Mouse (Mus musculus): ENCODE data around the gene Vmn1r52. TPM values are rescaled to one million over a fixed set of nuclear protein-coding genes. Genes with fewer than 3 reads are reported as not detected.

Vmn1r52 gene
- polyA plus RNA-seq (2012; fragmentation: generic; extraction: Trizol): not detected

DNA sequence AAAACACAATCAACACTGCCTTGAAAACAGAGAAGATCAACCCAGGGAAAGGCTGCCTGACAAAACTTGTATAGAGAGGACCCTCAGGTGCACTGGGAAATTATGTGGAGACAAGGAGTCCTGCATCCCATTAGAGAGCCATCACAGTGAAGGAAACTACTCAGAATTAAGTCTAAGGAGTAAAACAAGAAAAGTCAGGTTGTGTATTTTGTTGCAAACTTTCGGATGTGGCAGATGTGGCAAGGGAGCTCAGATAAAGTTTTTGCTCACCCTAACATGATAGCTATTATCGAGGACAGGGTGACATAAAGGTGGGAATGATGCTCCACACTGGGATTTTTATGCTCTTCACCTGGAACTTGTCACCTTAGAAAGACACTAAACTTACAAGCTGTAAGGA, at the start of gene Vmn1r52:
Gene Vmn1r52 (plus strand): TSS at position 301 of the 400 bp plus-strand sequence.

DNA sequence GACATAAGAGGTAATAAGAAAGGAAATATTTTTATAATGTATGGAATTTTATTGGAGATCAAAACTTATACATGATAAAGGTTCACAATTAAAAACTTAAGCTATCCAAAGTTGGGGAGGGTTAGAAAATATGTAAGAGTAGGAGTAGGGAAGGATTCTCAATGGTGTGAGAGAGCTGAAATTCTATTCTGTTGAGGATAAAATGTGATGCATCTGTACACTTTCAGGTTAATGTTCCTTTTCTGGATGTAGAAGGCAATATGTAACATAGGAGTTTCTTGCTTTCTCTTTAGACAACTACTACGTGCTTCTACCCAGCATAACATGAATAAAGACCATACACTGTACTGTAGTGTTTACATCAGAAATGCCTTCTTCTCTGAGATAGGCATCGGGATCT, 27.9 kb downstream of the Vmn1r52 start, which contains the start of gene V1ra8:
Gene V1ra8 (plus strand): TSS at position 301 of the 400 bp plus-strand sequence.

DNA sequence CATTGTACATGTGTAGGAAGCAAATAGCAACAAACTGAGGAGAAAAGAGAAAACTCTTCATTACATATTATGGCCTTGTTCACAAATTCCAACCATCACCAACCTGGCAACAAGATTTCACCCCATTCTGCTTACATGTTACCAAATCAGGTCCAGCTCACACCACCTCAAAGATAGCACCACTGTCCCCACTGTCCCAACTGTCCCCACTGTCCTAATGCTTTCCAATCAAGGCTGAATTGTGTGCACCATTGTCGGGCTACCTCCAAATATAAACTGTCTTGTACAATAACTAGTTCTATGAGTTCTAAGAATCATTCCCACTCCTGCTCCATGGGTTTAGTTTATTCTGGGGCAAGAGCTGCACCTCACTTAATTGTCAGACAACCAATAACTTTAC, 49.7 kb downstream of the Vmn1r52 start, which contains the start of gene Vmn1r53:
Gene Vmn1r53 (minus strand): TSS at position 101 of the 400 bp plus-strand sequence.

Other genes with a start within 250 kb of the Vmn1r52 start
- not detected for gene Vmn1r45, start 234.2 kb upstream of the Vmn1r52 start, polyA plus RNA-seq (2012; fragmentation: generic; extraction: Trizol)
- gene Vmn1r46, start 205.5 kb upstream of the Vmn1r52 start, polyA plus RNA-seq (2012; fragmentation: generic; extraction: Trizol): not detected
- not detected for gene Vmn1r47, start 158.7 kb upstream of the Vmn1r52 start, polyA plus RNA-seq (2012; fragmentation: generic; extraction: Trizol)
- not detected for gene Vmn1r48, start 138.0 kb upstream of the Vmn1r52 start, polyA plus RNA-seq (2012; fragmentation: generic; extraction: Trizol)
- gene Vmn1r49, start 96.3 kb upstream of the Vmn1r52 start, polyA plus RNA-seq (2012; fragmentation: generic; extraction: Trizol): not detected
- not detected for gene Vmn1r50, start 73.4 kb upstream of the Vmn1r52 start, polyA plus RNA-seq (2012; fragmentation: generic; extraction: Trizol)
- not detected for gene Vmn1r51, start 52.2 kb upstream of the Vmn1r52 start, polyA plus RNA-seq (2012; fragmentation: generic; extraction: Trizol)
- gene V1ra8, start 28.0 kb downstream of the Vmn1r52 start, polyA plus RNA-seq (2012; fragmentation: generic; extraction: Trizol): not detected
- gene Vmn1r53, start 49.6 kb downstream of the Vmn1r52 start, polyA plus RNA-seq (2012; fragmentation: generic; extraction: Trizol): not detected
- not detected for gene Vmn1r54, start 71.5 kb downstream of the Vmn1r52 start, polyA plus RNA-seq (2012; fragmentation: generic; extraction: Trizol)
- not detected for gene BC048671, start 126.4 kb downstream of the Vmn1r52 start, polyA plus RNA-seq (2012; fragmentation: generic; extraction: Trizol)
- under 1 TPM in 1 of 2 experiments, not detected in 1; 0.02 TPM for gene Chst13, start 150.4 kb downstream of the Vmn1r52 start, polyA plus RNA-seq (2012; fragmentation: generic; extraction: Trizol)
- under 1 TPM; 0.02 TPM for gene Uroc1, start 158.5 kb downstream of the Vmn1r52 start, polyA plus RNA-seq (2012; fragmentation: generic; extraction: Trizol)
- gene Zxdc, start 194.7 kb downstream of the Vmn1r52 start, polyA plus RNA-seq (2012; fragmentation: generic; extraction: Trizol): 10 to 100 TPM in 1 of 2 experiments, 1 to 10 TPM in 1; 6.0 to 11.1 TPM

Data from C3H10T1/2 (cell line).